Mouse (Mus musculus): ENCODE measurements around the gene Mitf. TPM values are rescaled to one million over a fixed set of nuclear protein-coding genes. Genes with fewer than 3 reads are reported as not detected.

The Mitf gene
- polyA plus RNA-seq, 1 experiment from 2014 or later = 3.0 TPM

GRCm38 (mm10) chr6:98015066-98015465, 208.2 kb downstream of the Mitf start:
- H3K4me1 ChIP-seq (ENCODE audit: control insufficient read depth, insufficient read depth, low read length) = no peaks in the 10 kb centered on the region
- no peaks in the 10 kb centered on the region for H3K36me3 ChIP-seq (ENCODE audit: control insufficient read depth, insufficient read depth, low read length)
- H3K4me3 ChIP-seq (ENCODE audit: low read depth, low read length) = no peak overlapping the region
- H3K9ac ChIP-seq (ENCODE audit: low read depth, low read length) = no peak overlapping the region
- DNase-seq (ENCODE audit: low spot score) (no peak), ATAC-seq (ENCODE audit: low read depth) (no peak)
- H3K9me3 ChIP-seq (ENCODE audit: control insufficient read depth, low read length) = no peaks in the 10 kb centered on the region
- no peaks in the 10 kb centered on the region for H3K27me3 ChIP-seq (replicated peaks; ENCODE audit: control insufficient read depth, insufficient read depth, low read length)
- H3K27ac ChIP-seq (replicated peaks; ENCODE audit: low read depth, low read length) = no peak overlapping the region
- WGBS = 81% methylated on average over 5 of the region's 5 CpGs
- H3K4me2 ChIP-seq (ENCODE audit: low read depth, low read length) = no peak overlapping the region

GRCm38 (mm10) chr6:98015819-98016218, 209.0 kb downstream of the Mitf start:
- H3K36me3 ChIP-seq (ENCODE audit: control insufficient read depth, insufficient read depth, low read length) = no peaks in the 10 kb centered on the region
- H3K4me3 ChIP-seq (ENCODE audit: low read depth, low read length) = no peak overlapping the region
- no peak overlapping the region for H3K9ac ChIP-seq (ENCODE audit: low read depth, low read length)
- no peaks in the 10 kb centered on the region for H3K9me3 ChIP-seq (ENCODE audit: control insufficient read depth, low read length)
- ATAC-seq (ENCODE audit: low read depth) = no peak
- no peaks in the 10 kb centered on the region for H3K27me3 ChIP-seq (replicated peaks; ENCODE audit: control insufficient read depth, insufficient read depth, low read length)
- H3K4me1 ChIP-seq (ENCODE audit: control insufficient read depth, insufficient read depth, low read length) = no peaks in the 10 kb centered on the region
- 79% methylated on average over 5 of the region's 5 CpGs for WGBS
- DNase-seq (ENCODE audit: low spot score) = no peak
- no peak overlapping the region for H3K4me2 ChIP-seq (ENCODE audit: low read depth, low read length)
- no peak overlapping the region for H3K27ac ChIP-seq (replicated peaks; ENCODE audit: low read depth, low read length)

- Histone ChIP-seq H3K36me3 (ENCODE audit: control insufficient read depth, insufficient read depth, low read length) (no peaks in the 10 kb centered on the region), H3K4me2 (ENCODE audit: low read depth, low read length) (no peak overlapping the region), H3K27ac (replicated peaks; ENCODE audit: low read depth, low read length) (no peak overlapping the region), H3K9me3 (ENCODE audit: control insufficient read depth, low read length) (no peaks in the 10 kb centered on the region), H3K27me3 (replicated peaks; ENCODE audit: control insufficient read depth, insufficient read depth, low read length) (no peaks in the 10 kb centered on the region), H3K4me3 (ENCODE audit: low read depth, low read length) (no peak overlapping the region), H3K9ac (ENCODE audit: low read depth, low read length) (no peak overlapping the region), H3K4me1 (ENCODE audit: control insufficient read depth, insufficient read depth, low read length) (no peaks in the 10 kb centered on the region)
- 46% methylated on average over 1 of the region's 1 CpGs for WGBS
- DNase-seq (ENCODE audit: low spot score) = no peak
- ATAC-seq (ENCODE audit: low read depth) = no peak
Observed at GRCm38 (mm10) chr6:98023876-98024275, 217.0 kb downstream of the Mitf start.

GRCm38 (mm10) chr6:98038513-98038912, 231.7 kb downstream of the Mitf start:
- WGBS = 64% methylated on average over 3 of the region's 3 CpGs
- Histone ChIP-seq H3K4me1 (ENCODE audit: control insufficient read depth, insufficient read depth, low read length) (no peaks in the 10 kb centered on the region), H3K27ac (replicated peaks; ENCODE audit: low read depth, low read length) (no peak overlapping the region), H3K4me3 (ENCODE audit: low read depth, low read length) (no peak overlapping the region), H3K27me3 (replicated peaks; ENCODE audit: control insufficient read depth, insufficient read depth, low read length) (no peaks in the 10 kb centered on the region), H3K36me3 (ENCODE audit: control insufficient read depth, insufficient read depth, low read length) (no peaks in the 10 kb centered on the region), H3K4me2 (ENCODE audit: low read depth, low read length) (no peak overlapping the region), H3K9me3 (ENCODE audit: control insufficient read depth, low read length) (no peaks in the 10 kb centered on the region), H3K9ac (ENCODE audit: low read depth, low read length) (no peak overlapping the region)
- DNase-seq (ENCODE audit: low spot score) (no peak), ATAC-seq (ENCODE audit: low read depth) (no peak)

- no peak overlapping the region for H3K4me3 ChIP-seq (ENCODE audit: low read depth, low read length)
- H3K27ac ChIP-seq (replicated peaks; ENCODE audit: low read depth, low read length) = no peak overlapping the region
- H3K27me3 ChIP-seq (replicated peaks; ENCODE audit: control insufficient read depth, insufficient read depth, low read length) = no peaks in the 10 kb centered on the region
- H3K4me2 ChIP-seq (ENCODE audit: low read depth, low read length) = no peak overlapping the region
- DNase-seq (ENCODE audit: low spot score) (no peak), ATAC-seq (ENCODE audit: low read depth) (no peak)
- H3K36me3 ChIP-seq (ENCODE audit: control insufficient read depth, insufficient read depth, low read length) = no peaks in the 10 kb centered on the region
- 0 out of 2 replicates have a peak, but pooled peaks cover 5% of the 10 kb centered on the region for H3K4me1 ChIP-seq (ENCODE audit: control insufficient read depth, insufficient read depth, low read length)
- no peaks in the 10 kb centered on the region for H3K9me3 ChIP-seq (ENCODE audit: control insufficient read depth, low read length)
- H3K9ac ChIP-seq (ENCODE audit: low read depth, low read length) = no peak overlapping the region
- WGBS = 87% methylated on average over 7 of the region's 7 CpGs
Observed at GRCm38 (mm10) chr6:98041795-98042194, 234.9 kb downstream of the Mitf start.

GRCm38 (mm10) chr6:98046295-98047108, 239.7 kb downstream of the Mitf start:
- Histone ChIP-seq H3K36me3 (ENCODE audit: control insufficient read depth, insufficient read depth, low read length) (no peaks in the 10 kb centered on the region), H3K4me2 (ENCODE audit: low read depth, low read length) (no peak overlapping the region), H3K9ac (ENCODE audit: low read depth, low read length) (no peak overlapping the region), H3K4me1 (ENCODE audit: control insufficient read depth, insufficient read depth, low read length) (peaks cover 5% of the 10 kb centered on the region; the same call in 1 of the 2 replicates), H3K9me3 (ENCODE audit: control insufficient read depth, low read length) (no peaks in the 10 kb centered on the region), H3K27me3 (replicated peaks; ENCODE audit: control insufficient read depth, insufficient read depth, low read length) (no peaks in the 10 kb centered on the region), H3K27ac (replicated peaks; ENCODE audit: low read depth, low read length) (peak overlapping the region; percentile 61), H3K4me3 (ENCODE audit: low read depth, low read length) (no peak overlapping the region)
- peak; percentile 90 for DNase-seq (ENCODE audit: low spot score)
- WGBS = 43% methylated on average over 11 of the region's 11 CpGs
- peak; percentile 77 for ATAC-seq (ENCODE audit: low read depth)

- H3K9ac ChIP-seq (ENCODE audit: low read depth, low read length) = no peak overlapping the region
- ATAC-seq (ENCODE audit: low read depth) = no peak
- WGBS = 73% methylated on average over 6 of the region's 6 CpGs
- no peak overlapping the region for H3K27ac ChIP-seq (replicated peaks; ENCODE audit: low read depth, low read length)
- no peak overlapping the region for H3K4me3 ChIP-seq (ENCODE audit: low read depth, low read length)
- H3K4me2 ChIP-seq (ENCODE audit: low read depth, low read length) = no peak overlapping the region
- no peaks in the 10 kb centered on the region for H3K27me3 ChIP-seq (replicated peaks; ENCODE audit: control insufficient read depth, insufficient read depth, low read length)
- no peaks in the 10 kb centered on the region for H3K36me3 ChIP-seq (ENCODE audit: control insufficient read depth, insufficient read depth, low read length)
- no peaks in the 10 kb centered on the region for H3K9me3 ChIP-seq (ENCODE audit: control insufficient read depth, low read length)
- DNase-seq (ENCODE audit: low spot score) = no peak
- H3K4me1 ChIP-seq (ENCODE audit: control insufficient read depth, insufficient read depth, low read length) = peaks cover 5% of the 10 kb centered on the region; the same call in 1 of the 2 replicates
Observed at GRCm38 (mm10) chr6:98047741-98048140, 240.9 kb downstream of the Mitf start.

GRCm38 (mm10) chr6:98048671-98049438, 242.0 kb downstream of the Mitf start:
- H3K36me3 ChIP-seq (ENCODE audit: control insufficient read depth, insufficient read depth, low read length) = no peaks in the 10 kb centered on the region
- DNase-seq (ENCODE audit: low spot score) (peak; percentile 76), ATAC-seq (ENCODE audit: low read depth) (peak; percentile 68; the same call in 1 of the 2 replicates)
- H3K4me1 ChIP-seq (ENCODE audit: control insufficient read depth, insufficient read depth, low read length) = peaks cover 5% of the 10 kb centered on the region; the same call in 1 of the 2 replicates
- H3K27ac ChIP-seq (replicated peaks; ENCODE audit: low read depth, low read length) = no peak overlapping the region
- WGBS = 41% methylated on average over 14 of the region's 14 CpGs
- H3K9ac ChIP-seq (ENCODE audit: low read depth, low read length) = no peak overlapping the region
- no peaks in the 10 kb centered on the region for H3K9me3 ChIP-seq (ENCODE audit: control insufficient read depth, low read length)
- H3K4me3 ChIP-seq (ENCODE audit: low read depth, low read length) = no peak overlapping the region
- no peaks in the 10 kb centered on the region for H3K27me3 ChIP-seq (replicated peaks; ENCODE audit: control insufficient read depth, insufficient read depth, low read length)
- no peak overlapping the region for H3K4me2 ChIP-seq (ENCODE audit: low read depth, low read length)
